8 mouse cellular contexts compared by ENCODE assay signal in genomic region chr3:96333396-96334174, GRCm38 (mm10). TPM values are rescaled to one million over a fixed set of nuclear protein-coding genes. Genes with fewer than 3 reads are reported as not detected.
DNase-seq lines count a peak whose midpoint lies in the region; ATAC-seq and TF ChIP-seq lines count a peak whose summit lies in the region.

No protein-coding gene starts in this region.

- DNase-seq in lung, postnatal 14 days: no peak
- no peak for DNase-seq in hindbrain, postnatal 0 days (ENCODE audit: low spot score)
- peak; percentile 55 for DNase-seq in naive thymus-derived CD4-positive, alpha-beta T cell, adult 2 months (ENCODE audit: low read depth)
- no peak for DNase-seq in frontal cortex, adult 2 months (ENCODE audit: extremely low spot score in 1 of 2, low spot score in 1 of 2)
- DNase-seq in adrenal gland, postnatal 10 days: no peak
- DNase-seq in layer of hippocampus, adult 8-10 months (ENCODE audit: low spot score in 2 of 2): no peak

- no peak for TF ChIP-seq CTCF in hindbrain, postnatal 0 days (IDR thresholded peaks at IDR 0.05; ENCODE audit: low read depth)

- H3K4me2 ChIP-seq in lung, embryonic 16.5 days (ENCODE audit: low read depth, low read length): peak overlapping the region; percentile 29
- H3K4me2 ChIP-seq in hindbrain, postnatal 0 days (ENCODE audit: low read depth, low read length): peak overlapping the region; percentile 8; the same call in 1 of the 2 replicates

- WGBS in lung, embryonic 16.5 days: 2% methylated on average over 25 of the region's 25 CpGs
- WGBS in hindbrain, postnatal 0 days: 3% methylated on average over 25 of the region's 25 CpGs

- H3K4me3 ChIP-seq in lung, embryonic 16.5 days (ENCODE audit: low read length): peak overlapping the region; percentile 21
- peak overlapping the region; percentile 22; the same call in 1 of the 2 replicates for H3K4me3 ChIP-seq in brown adipose tissue, adult 24 weeks (ENCODE audit: insufficient read depth, low read depth, low read length)
- peak overlapping the region; percentile 7; the same call in 1 of the 2 replicates for H3K4me3 ChIP-seq in hindbrain, postnatal 0 days (ENCODE audit: low read length)

- H3K4me1 ChIP-seq in lung, embryonic 16.5 days (replicated peaks; ENCODE audit: control insufficient read depth, insufficient read depth, low read length): peaks cover 4% of the 10 kb centered on the region; the same call in 1 of the 2 replicates
- H3K4me1 ChIP-seq in brown adipose tissue, adult 24 weeks (ENCODE audit: control insufficient read depth, insufficient read depth, insufficient read length, low read length): no peaks in the 10 kb centered on the region
- no peaks in the 10 kb centered on the region for H3K4me1 ChIP-seq in hindbrain, postnatal 0 days (ENCODE audit: insufficient read depth, low read length)

- no peak for ATAC-seq in lung, embryonic 16.5 days (ENCODE audit: low read depth)
- no peak for ATAC-seq in hindbrain, postnatal 0 days

- peaks cover 81% of the 10 kb centered on the region for H3K27me3 ChIP-seq in lung, embryonic 16.5 days (ENCODE audit: control insufficient read depth, insufficient read depth, low read depth, low read length)
- H3K27me3 ChIP-seq in hindbrain, postnatal 0 days (ENCODE audit: insufficient read depth, low read length): peaks cover 93% of the 10 kb centered on the region

- H3K9me3 ChIP-seq in lung, embryonic 16.5 days (ENCODE audit: control insufficient read depth, low read length): no peaks in the 10 kb centered on the region
- H3K9me3 ChIP-seq in hindbrain, postnatal 0 days (ENCODE audit: low read length): no peaks in the 10 kb centered on the region

- H3K36me3 ChIP-seq in lung, embryonic 16.5 days (ENCODE audit: control insufficient read depth, insufficient read depth, low read length): no peaks in the 10 kb centered on the region
- H3K36me3 ChIP-seq in hindbrain, postnatal 0 days (ENCODE audit: insufficient read depth, low read length): no peaks in the 10 kb centered on the region

- no peak overlapping the region for H3K27ac ChIP-seq in lung, embryonic 16.5 days (ENCODE audit: low read length)
- H3K27ac ChIP-seq in brown adipose tissue, adult 24 weeks (replicated peaks; ENCODE audit: low read depth, low read length): no peak overlapping the region
- H3K27ac ChIP-seq in hindbrain, postnatal 0 days: no peak overlapping the region

- H3K9ac ChIP-seq in lung, embryonic 16.5 days (ENCODE audit: low read length): no peak overlapping the region
- H3K9ac ChIP-seq in hindbrain, postnatal 0 days (replicated peaks; ENCODE audit: low read length): no peak overlapping the region

RNA-seq across cellular contexts. Expression of gene Fcgr1, which starts 39.8 kb away (rescaled TPM):
- 2.3 and 2.7 TPM in 2 replicates for polyA plus RNA-seq in lung, embryonic 16.5 days (2015; fragmentation: Nextera tagmentation; extraction: Ambion mirVana)
- polyA plus RNA-seq in brown adipose tissue, adult 24 weeks (2012; ENCODE audit: insufficient read depth, insufficient read length, missing spikeins): 1.3 and 2.1 TPM in 2 replicates
- 2.6 and 8.4 TPM in 2 replicates for total RNA-seq in hindbrain, postnatal 0 days (2014; rRNA removed)
- polyA plus RNA-seq in hindbrain, postnatal 0 days (2015; fragmentation: Nextera tagmentation; extraction: Ambion mirVana): 2.1 and 2.4 TPM in 2 replicates
- polyA plus RNA-seq in frontal cortex, adult 2 months (2012; rRNA removed): 3.0 and 4.8 TPM in 2 replicates
- total RNA-seq in adrenal gland, postnatal 10 days (2021): under 1 TPM; 0.84 to 0.88 TPM
- 1 to 10 TPM; 2.5 to 9.1 (median 5.3) TPM for total RNA-seq in layer of hippocampus, adult 8-10 months (2022)
